24 mouse cellular contexts compared by ENCODE assay signal in the genomic region with DNA sequence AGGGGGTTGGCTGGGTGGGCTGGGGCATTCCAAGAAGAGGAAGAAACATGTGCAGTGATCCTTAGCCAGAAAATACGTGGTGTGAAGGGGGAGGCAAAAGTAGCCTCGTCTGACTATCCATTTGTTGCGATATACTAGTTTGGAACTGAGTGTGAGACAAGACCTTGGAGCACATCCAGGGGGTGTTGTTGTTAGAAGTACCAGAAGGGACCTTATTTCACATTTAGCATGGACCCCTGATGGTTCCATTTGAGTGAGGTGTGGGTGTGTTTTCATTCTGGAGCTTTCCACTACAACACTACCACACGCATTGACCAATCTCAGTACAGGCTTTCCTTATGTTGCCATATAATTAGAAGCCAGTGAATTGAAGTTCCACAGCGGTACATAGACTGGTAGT.
DNase-seq lines count a peak whose midpoint lies in the region; ATAC-seq and TF ChIP-seq lines count a peak whose summit lies in the region.
"Had no signal": no experiment of that assay in that cellular context is flagged by ENCODE, and none has a peak within 500 bp of the region (broad histone marks: within the 10 kb centered on the region; RNA-seq: fewer than 3 reads in every experiment).

No protein-coding gene starts in this region.

- H3K9me3 ChIP-seq in forebrain, embryonic 15.5 days: no peaks in the 10 kb centered on the region
- no peaks in the 10 kb centered on the region for H3K9me3 ChIP-seq in forebrain, embryonic 10.5 days
- H3K9me3 ChIP-seq in liver, embryonic 15.5 days (replicated peaks): no peaks in the 10 kb centered on the region
- H3K9me3 ChIP-seq in liver, postnatal 0 days (ENCODE audit: low read length): no peaks in the 10 kb centered on the region
- H3K9me3 ChIP-seq: G1E; heart, embryonic 13.5 days; limb, embryonic 12.5 days; midbrain, embryonic 10.5 days; midbrain, embryonic 15.5 days; neural tube, embryonic 15.5 days had no signal

- TF ChIP-seq CTCF in liver, postnatal 0 days (IDR thresholded peaks at IDR 0.05; ENCODE audit: low read depth): no peak

- peak; percentile 9 for DNase-seq in adrenal gland, adult 2 months
- no peak for DNase-seq in adrenal gland, adult 8-10 months
- DNase-seq in forebrain, embryonic 10.5 days (ENCODE audit: extremely low spot score, low spot score): no peak
- no peak for DNase-seq in liver, postnatal 0 days
- no peak for DNase-seq in embryo, embryonic 10 days (ENCODE audit: low spot score)
- DNase-seq: cerebellum, adult 18-20 months; heart, postnatal 10 days; kidney, adult 11 months; kidney, postnatal 14 days; lung, adult 2 months; lung, postnatal 10 days; retina, postnatal 1 day; right cerebral cortex, postnatal 14 days had no signal

- ATAC-seq in forebrain, embryonic 15.5 days (replicated peaks): no peak; the same call in 1 of the 2 replicates
- no peak for ATAC-seq in liver, embryonic 15.5 days (ENCODE audit: insufficient read depth)
- no peak for ATAC-seq in liver, postnatal 0 days
- ATAC-seq: midbrain, embryonic 15.5 days had no signal

- WGBS in forebrain, embryonic 15.5 days: 49% methylated on average over 5 of the region's 5 CpGs
- WGBS in forebrain, embryonic 10.5 days: 91% methylated on average over 5 of the region's 5 CpGs
- WGBS in liver, embryonic 15.5 days (ENCODE audit: insufficient replicate concordance): 81% methylated on average over 5 of the region's 5 CpGs
- 85% methylated on average over 5 of the region's 5 CpGs for WGBS in liver, postnatal 0 days (ENCODE audit: insufficient replicate concordance)

- H3K27ac ChIP-seq in forebrain, embryonic 15.5 days (replicated peaks): peak overlapping the region; percentile 96
- H3K27ac ChIP-seq in forebrain, embryonic 10.5 days: no peak overlapping the region
- 0 out of 2 replicates have a peak overlapping the region, but pooled peaks have one; percentile 9 for H3K27ac ChIP-seq in liver, embryonic 15.5 days (replicated peaks)
- no peak overlapping the region for H3K27ac ChIP-seq in liver, postnatal 0 days (ENCODE audit: low read depth)
- H3K27ac ChIP-seq: heart, embryonic 13.5 days; hindbrain, embryonic 14.5 days; left cerebral cortex, adult 2 months; limb, embryonic 12.5 days; midbrain, embryonic 10.5 days; midbrain, embryonic 15.5 days; neural tube, embryonic 15.5 days had no signal

- H3K27me3 ChIP-seq in forebrain, embryonic 15.5 days: no peaks in the 10 kb centered on the region
- H3K27me3 ChIP-seq in forebrain, embryonic 10.5 days (ENCODE audit: poor library complexity, severe bottlenecking): no peaks in the 10 kb centered on the region
- H3K27me3 ChIP-seq in liver, embryonic 15.5 days: no peaks in the 10 kb centered on the region
- H3K27me3 ChIP-seq in liver, postnatal 0 days (ENCODE audit: insufficient read depth, low read length): no peaks in the 10 kb centered on the region
- H3K27me3 ChIP-seq: heart, embryonic 13.5 days; limb, embryonic 12.5 days; midbrain, embryonic 15.5 days; neural tube, embryonic 15.5 days had no signal

- no peak for TF ChIP-seq EP300 in liver, postnatal 0 days (IDR thresholded peaks at IDR 0.05; ENCODE audit: low read depth)

- no peak overlapping the region for H3K9ac ChIP-seq in forebrain, embryonic 15.5 days (replicated peaks)
- H3K9ac ChIP-seq in liver, embryonic 15.5 days: no peak overlapping the region
- no peak overlapping the region for H3K9ac ChIP-seq in liver, postnatal 0 days (replicated peaks)
- H3K9ac ChIP-seq: heart, embryonic 13.5 days; hindbrain, embryonic 14.5 days; limb, embryonic 12.5 days; midbrain, embryonic 15.5 days; neural tube, embryonic 15.5 days had no signal

- H3K4me3 ChIP-seq in forebrain, embryonic 15.5 days: no peak overlapping the region
- no peak overlapping the region for H3K4me3 ChIP-seq in forebrain, embryonic 10.5 days
- H3K4me3 ChIP-seq in liver, embryonic 15.5 days (replicated peaks): no peak overlapping the region
- no peak overlapping the region for H3K4me3 ChIP-seq in liver, postnatal 0 days (ENCODE audit: low read depth, low read length)
- H3K4me3 ChIP-seq: heart, embryonic 13.5 days; left cerebral cortex, adult 2 months; limb, embryonic 12.5 days; midbrain, embryonic 10.5 days; midbrain, embryonic 15.5 days; neural tube, embryonic 15.5 days had no signal

- no peak overlapping the region for H3K4me2 ChIP-seq in forebrain, embryonic 15.5 days (replicated peaks)
- no peak overlapping the region for H3K4me2 ChIP-seq in liver, embryonic 15.5 days
- no peak overlapping the region for H3K4me2 ChIP-seq in liver, postnatal 0 days (ENCODE audit: low read depth, low read length)
- H3K4me2 ChIP-seq: heart, embryonic 13.5 days; hindbrain, embryonic 14.5 days; limb, embryonic 12.5 days; liver, embryonic 11.5 days; midbrain, embryonic 15.5 days; neural tube, embryonic 15.5 days had no signal

- no peaks in the 10 kb centered on the region for H3K36me3 ChIP-seq in forebrain, embryonic 15.5 days
- H3K36me3 ChIP-seq in forebrain, embryonic 10.5 days (replicated peaks): no peaks in the 10 kb centered on the region
- no peaks in the 10 kb centered on the region for H3K36me3 ChIP-seq in liver, embryonic 15.5 days (replicated peaks)
- no peaks in the 10 kb centered on the region for H3K36me3 ChIP-seq in liver, postnatal 0 days (replicated peaks; ENCODE audit: insufficient read depth, low read length)
- H3K36me3 ChIP-seq: heart, embryonic 13.5 days; limb, embryonic 12.5 days; midbrain, embryonic 10.5 days; midbrain, embryonic 15.5 days; neural tube, embryonic 15.5 days had no signal

- peaks cover 51% of the 10 kb centered on the region for H3K4me1 ChIP-seq in forebrain, embryonic 15.5 days
- H3K4me1 ChIP-seq in forebrain, embryonic 10.5 days: peaks cover 36% of the 10 kb centered on the region
- peaks cover 32% of the 10 kb centered on the region for H3K4me1 ChIP-seq in liver, embryonic 15.5 days (replicated peaks)
- H3K4me1 ChIP-seq in liver, postnatal 0 days (ENCODE audit: insufficient read depth): no peaks in the 10 kb centered on the region
- H3K4me1 ChIP-seq: limb, embryonic 12.5 days had no signal

Comparison
In these comparisons a context has a peak if more than half of its experiments do, and no peak if none do; other contexts are left out.
1. H3K27ac ChIP-seq: peak in forebrain, embryonic 15.5 days (single experiment) and liver, embryonic 15.5 days (single experiment); none in forebrain, embryonic 10.5 days (single experiment) and liver, postnatal 0 days (single experiment).